Mouse (Mus musculus): Measurements from ENCODE around the gene Arf3. TPM values are rescaled to one million over a fixed set of nuclear protein-coding genes. Genes with fewer than 3 reads are reported as not detected.

Arf3 gene
- polyA plus RNA-seq, 1 experiment from 2014 or later: 11.7 TPM

GRCm38 (mm10) chr15:98710442-98710841 is 52.6 kb downstream of the Arf3 start:
- Histone ChIP-seq H3K4me3 (replicated peaks) (no peak overlapping the region), H3K27ac (replicated peaks) (no peak overlapping the region), H3K4me2 (no peak overlapping the region), H3K9me3 (replicated peaks) (no peaks in the 10 kb centered on the region), H3K27me3 (peaks cover 25% of the 10 kb centered on the region), H3K4me1 (replicated peaks) (0 out of 2 replicates have a peak, but pooled peaks cover 4% of the 10 kb centered on the region), H3K36me3 (replicated peaks) (no peaks in the 10 kb centered on the region), H3K9ac (no peak overlapping the region)
- whole genome bisulfite sequencing (ENCODE audit: insufficient replicate concordance): 10% methylated on average over 9 of the region's 9 CpGs
- no peak for ATAC-seq (ENCODE audit: insufficient read depth)

DNA sequence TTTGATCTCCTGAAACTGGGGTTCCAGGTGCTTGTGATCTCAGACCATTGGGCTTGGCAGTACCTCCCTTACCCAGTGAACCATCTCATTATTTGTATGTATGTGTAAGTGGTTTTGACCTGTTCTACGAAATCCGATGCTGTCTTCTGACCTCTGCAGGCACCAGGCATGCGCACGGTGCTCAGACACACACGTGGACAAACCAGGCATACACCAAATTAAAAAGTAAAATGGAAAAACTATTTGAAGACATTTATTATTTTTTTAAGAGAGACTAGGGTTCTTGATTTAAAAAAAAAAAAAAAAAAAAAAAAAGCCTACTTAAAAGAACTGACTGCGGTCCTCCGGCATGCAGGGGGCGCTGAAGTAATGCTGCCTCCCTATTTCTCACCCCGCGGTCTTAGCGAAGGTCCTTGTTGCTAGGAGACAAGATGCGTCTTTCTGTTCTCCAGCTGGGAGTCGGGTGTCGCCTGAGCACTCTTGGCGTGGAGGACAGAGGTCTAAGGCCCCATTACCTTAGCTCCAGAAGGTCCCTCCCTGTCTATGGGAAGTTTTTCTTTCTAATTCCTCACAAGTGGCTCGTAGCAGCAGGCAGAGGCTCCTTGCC is 55.1 kb downstream of the Arf3 start, which contains the start of gene Ccdc65:
Gene Ccdc65 (plus strand): TSS at position 442 of the 607 bp plus-strand sequence.
- Histone ChIP-seq H3K27me3 (peaks cover 44% of the 10 kb centered on the region), H3K4me2 (peak within 1 kb of the TSS; percentile 60), H3K4me1 (replicated peaks) (0 out of 2 replicates have a peak, but pooled peaks cover 4% of the 10 kb centered on the region), H3K4me3 (replicated peaks) (peak within 1 kb of the TSS; percentile 39), H3K27ac (replicated peaks) (no peak within 1 kb of the TSS), H3K36me3 (replicated peaks) (no peaks in the 10 kb centered on the region), H3K9me3 (replicated peaks) (no peaks in the 10 kb centered on the region), H3K9ac (no peak within 1 kb of the TSS)
- WGBS (ENCODE audit: insufficient replicate concordance): 14% methylated on average over 16 of the region's 16 CpGs
- no peak for ATAC-seq (ENCODE audit: insufficient read depth)

DNA sequence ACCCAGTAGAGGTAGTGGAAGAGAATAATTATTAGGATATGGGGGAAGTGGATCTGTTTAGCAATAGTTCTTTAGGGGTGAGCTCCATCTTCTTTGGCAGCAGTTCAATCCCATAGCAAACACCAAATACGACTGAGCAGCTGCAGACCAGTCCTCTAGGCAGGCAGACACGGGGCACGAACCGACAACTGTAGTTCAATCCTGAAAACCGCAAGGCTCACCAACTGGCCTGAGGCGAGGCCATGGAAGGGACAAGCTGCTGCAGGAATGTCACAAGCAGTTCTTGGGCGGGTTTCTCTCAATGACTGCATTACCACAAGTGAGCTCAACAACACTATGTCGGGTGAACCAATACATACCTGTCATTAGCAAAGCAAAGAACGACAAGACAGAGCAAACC is 58.7 kb downstream of the Arf3 start:
- no peak overlapping the region for H3K27ac ChIP-seq (replicated peaks)
- peaks cover 8% of the 10 kb centered on the region for H3K4me1 ChIP-seq (replicated peaks)
- H3K9me3 ChIP-seq (replicated peaks): no peaks in the 10 kb centered on the region
- H3K4me2 ChIP-seq: no peak overlapping the region
- no peak overlapping the region for H3K9ac ChIP-seq
- 46% methylated on average over 9 of the region's 9 CpGs for WGBS (ENCODE audit: insufficient replicate concordance)
- H3K36me3 ChIP-seq (replicated peaks): no peaks in the 10 kb centered on the region
- H3K27me3 ChIP-seq: peaks cover 70% of the 10 kb centered on the region
- H3K4me3 ChIP-seq (replicated peaks): no peak overlapping the region
- no peak for ATAC-seq (ENCODE audit: insufficient read depth)

- Histone ChIP-seq H3K9ac (no peak overlapping the region), H3K4me2 (peak overlapping the region; percentile 47), H3K4me1 (replicated peaks) (peaks cover 6% of the 10 kb centered on the region), H3K27me3 (peaks cover 59% of the 10 kb centered on the region), H3K4me3 (replicated peaks) (no peak overlapping the region), H3K36me3 (replicated peaks) (no peaks in the 10 kb centered on the region), H3K27ac (replicated peaks) (no peak overlapping the region), H3K9me3 (replicated peaks) (no peaks in the 10 kb centered on the region)
- ATAC-seq (ENCODE audit: insufficient read depth): peak; percentile 40; the same call in 1 of the 2 replicates
- 5% methylated on average over 40 of the region's 40 CpGs for WGBS (ENCODE audit: insufficient replicate concordance)
These were observed 63.6 kb downstream of the Arf3 start for GRCm38 (mm10) chr15:98699190-98700105.

DNA sequence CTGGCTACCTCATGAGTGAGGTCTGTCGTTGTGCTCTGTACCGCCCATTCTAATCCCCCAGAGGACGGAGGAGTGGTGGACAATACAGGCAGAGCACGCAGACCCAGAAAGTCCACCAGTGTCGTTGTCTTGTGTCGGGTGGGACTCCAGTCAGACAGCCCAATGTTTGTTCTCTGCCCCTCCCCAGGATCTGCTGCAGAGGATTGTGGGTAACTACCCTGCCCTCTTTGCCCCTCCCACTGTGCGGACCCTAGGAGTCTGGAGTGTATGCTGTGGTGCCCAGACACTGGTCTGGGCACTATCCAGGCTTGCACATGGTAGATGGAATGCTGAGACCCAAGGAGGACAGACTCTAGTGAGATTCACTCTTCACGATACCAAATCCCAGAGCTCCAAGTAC is 66.8 kb downstream of the Arf3 start:
- 51% methylated on average over 8 of the region's 8 CpGs for WGBS (ENCODE audit: insufficient replicate concordance)
- H3K27me3 ChIP-seq: peaks cover 41% of the 10 kb centered on the region

GRCm38 (mm10) chr15:98695726-98696125 is 67.3 kb downstream of the Arf3 start:
- peaks cover 16% of the 10 kb centered on the region for H3K4me1 ChIP-seq (replicated peaks)
- 38% methylated on average over 9 of the region's 9 CpGs for WGBS (ENCODE audit: insufficient replicate concordance)
- no peak overlapping the region for H3K9ac ChIP-seq
- H3K4me2 ChIP-seq: no peak overlapping the region
- ATAC-seq (ENCODE audit: insufficient read depth): no peak
- H3K4me3 ChIP-seq (replicated peaks): no peak overlapping the region
- H3K9me3 ChIP-seq (replicated peaks): no peaks in the 10 kb centered on the region
- no peak overlapping the region for H3K27ac ChIP-seq (replicated peaks)
- H3K27me3 ChIP-seq: peaks cover 36% of the 10 kb centered on the region
- H3K36me3 ChIP-seq (replicated peaks): no peaks in the 10 kb centered on the region

More for the DNA sequence above, 66.8 kb downstream of the Arf3 start:
- no peak overlapping the region for H3K4me3 ChIP-seq (replicated peaks)
- H3K36me3 ChIP-seq (replicated peaks): no peaks in the 10 kb centered on the region
- H3K9me3 ChIP-seq (replicated peaks): no peaks in the 10 kb centered on the region
- no peak overlapping the region for H3K4me2 ChIP-seq
- no peak overlapping the region for H3K9ac ChIP-seq
- no peak for ATAC-seq (ENCODE audit: insufficient read depth)
- H3K4me1 ChIP-seq (replicated peaks): peaks cover 16% of the 10 kb centered on the region
- H3K27ac ChIP-seq (replicated peaks): no peak overlapping the region

DNA sequence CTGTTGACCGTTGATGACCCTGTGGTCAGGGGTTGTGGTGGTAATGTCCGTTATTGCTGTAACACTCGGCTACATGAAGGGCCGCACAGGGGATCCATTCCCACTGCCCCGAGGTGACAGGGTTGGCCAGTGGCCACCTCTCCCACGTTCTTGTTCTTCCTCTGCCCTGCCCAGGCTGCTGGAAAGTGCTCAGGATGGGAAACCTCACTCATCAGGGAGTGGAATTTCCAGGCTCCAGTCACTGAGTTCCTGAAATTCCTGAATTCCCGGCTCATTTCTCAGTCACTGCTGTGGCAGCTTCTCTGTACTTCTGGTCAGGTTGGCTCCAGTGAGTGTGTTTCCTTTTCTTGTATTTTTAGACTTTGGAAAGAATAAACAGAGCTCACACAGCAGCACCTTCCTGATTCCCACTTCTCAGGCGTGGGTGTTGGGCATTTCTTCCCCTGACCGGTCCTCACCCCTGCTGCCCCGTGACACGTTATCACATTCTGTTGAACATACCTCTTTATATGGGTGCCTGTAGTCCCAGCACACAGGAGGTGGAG is 70.8 kb downstream of the Arf3 start:
- ATAC-seq (ENCODE audit: insufficient read depth): no peak
- Histone ChIP-seq H3K9ac (no peak overlapping the region), H3K27me3 (peaks cover 19% of the 10 kb centered on the region), H3K4me3 (replicated peaks) (no peak overlapping the region), H3K4me2 (no peak overlapping the region), H3K9me3 (replicated peaks) (no peaks in the 10 kb centered on the region), H3K36me3 (replicated peaks) (no peaks in the 10 kb centered on the region), H3K4me1 (replicated peaks) (peaks cover 10% of the 10 kb centered on the region; the same call in 1 of the 2 replicates), H3K27ac (replicated peaks) (no peak overlapping the region)
- 35% methylated on average over 11 of the region's 11 CpGs for WGBS (ENCODE audit: insufficient replicate concordance)

- Histone ChIP-seq H3K27ac (replicated peaks) (no peak overlapping the region), H3K4me1 (replicated peaks) (peaks cover 10% of the 10 kb centered on the region; the same call in 1 of the 2 replicates), H3K4me2 (no peak overlapping the region), H3K9me3 (replicated peaks) (no peaks in the 10 kb centered on the region), H3K36me3 (replicated peaks) (no peaks in the 10 kb centered on the region), H3K27me3 (peaks cover 19% of the 10 kb centered on the region), H3K9ac (no peak overlapping the region), H3K4me3 (replicated peaks) (no peak overlapping the region)
- 77% methylated on average over 7 of the region's 7 CpGs for WGBS (ENCODE audit: insufficient replicate concordance)
- no peak for ATAC-seq (ENCODE audit: insufficient read depth)
These were observed 71.4 kb downstream of the Arf3 start for GRCm38 (mm10) chr15:98691486-98692147.

DNA sequence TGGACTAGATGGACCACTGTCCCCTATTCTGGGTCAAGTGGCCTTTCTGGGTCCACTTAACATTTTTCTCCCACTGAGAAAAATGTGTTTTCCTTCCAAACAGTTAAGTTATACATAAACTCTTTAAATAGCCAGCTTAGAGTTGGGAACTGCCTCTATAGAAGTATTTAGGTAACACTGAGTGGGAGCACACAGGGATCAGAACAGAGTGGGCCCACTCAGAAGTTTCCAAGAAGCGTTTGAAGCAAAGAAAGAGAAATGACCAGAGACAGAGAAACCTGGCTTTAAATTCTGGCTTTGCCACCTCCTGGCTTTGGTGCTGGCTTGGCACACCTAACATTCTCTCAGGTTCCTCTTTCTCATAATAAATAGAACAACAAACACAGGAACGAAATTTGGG is 73.3 kb downstream of the Arf3 start:
- Histone ChIP-seq H3K4me3 (replicated peaks) (no peak overlapping the region), H3K36me3 (replicated peaks) (no peaks in the 10 kb centered on the region), H3K27ac (replicated peaks) (no peak overlapping the region), H3K4me1 (replicated peaks) (peaks cover 10% of the 10 kb centered on the region; the same call in 1 of the 2 replicates), H3K9ac (no peak overlapping the region), H3K4me2 (no peak overlapping the region), H3K27me3 (peaks cover 19% of the 10 kb centered on the region), H3K9me3 (replicated peaks) (no peaks in the 10 kb centered on the region)
- WGBS (ENCODE audit: insufficient replicate concordance): 58% methylated on average over 2 of the region's 2 CpGs
- ATAC-seq (ENCODE audit: insufficient read depth): no peak

All from liver, embryonic 15.5 days (tissue).